Mouse (Mus musculus) thymus, adult 2 months (tissue): ENCODE measurements around the gene Thg1l. TPM values are rescaled to one million over a fixed set of nuclear protein-coding genes. Genes with fewer than 3 reads are reported as not detected.

Source experiments
- DNase-seq: peaks from one replicate; pipeline ENCODE4 v3.0.0; 2021
- H3K27ac ChIP-seq: fragments of 200-500 bp; 2 replicates; pipeline ENCODE4 v1.5.1; 2012; ENCODE audit warnings: low read length, control low read depth; ENCODE audit not compliant: control insufficient read depth, insufficient read depth
- H3K27me3 ChIP-seq: fragments of 200-500 bp; 2 replicates; pipeline ENCODE4 v1.6.1; 2012; ENCODE audit warnings: mild to moderate bottlenecking, low read length, moderate library complexity, mixed read lengths; ENCODE audit not compliant: control insufficient read depth, insufficient read depth
- H3K36me3 ChIP-seq: fragments of 200-500 bp; 2 replicates; pipeline ENCODE4 v1.6.1; 2012; ENCODE audit warnings: mild to moderate bottlenecking, low read length, moderate library complexity; ENCODE audit not compliant: control insufficient read depth, insufficient read depth
- H3K4me1 ChIP-seq: fragments of 200-500 bp; replicated peaks from 2 replicates; pipeline ENCODE4 v1.6.1; 2012; ENCODE audit warnings: low read length; ENCODE audit not compliant: control insufficient read depth, insufficient read depth
- H3K4me3 ChIP-seq: fragments of 200-500 bp; 2 replicates; pipeline ENCODE4 v1.5.1; 2012; ENCODE audit warnings: mild to moderate bottlenecking, low read length, control low read depth, moderate library complexity; ENCODE audit not compliant: control insufficient read depth, insufficient read depth
- CTCF ChIP-seq: fragments of 200-500 bp; IDR thresholded peaks from 2 replicates; pipeline ENCODE4 v1.5.1; 2012; ENCODE audit warnings: mild to moderate bottlenecking, control low read depth, low read length, moderate library complexity, borderline replicate concordance; ENCODE audit not compliant: control insufficient read depth, poor library complexity, insufficient read depth; ENCODE audit errors: extremely low read depth
- POLR2A ChIP-seq: fragments of 200-500 bp; IDR thresholded peaks from 2 replicates; pipeline ENCODE4 v1.6.1; 2012; ENCODE audit warnings: mild to moderate bottlenecking, low read length, control low read depth, moderate library complexity; ENCODE audit not compliant: control insufficient read depth, poor library complexity, insufficient read depth; ENCODE audit errors: extremely low read depth
- WGBS: fragments of 180-500 bp; shearing (Covaris S2); methylation state at CpG from one replicate; pipeline ENCODE4 v1.1.7; 2018; 5-methylcytosine and 5-hydroxymethylcytosine counted together
- polyA plus RNA-seq: library from polyadenylated mRNA; depleted of rRNA; stranded (reverse); fragments of >200 nt; gene quantifications from 2 replicates; pipeline ENCODE4 v1.2.3, GENCODE M21; 2012

Thg1l gene
- polyA plus RNA-seq, 1 experiment: 11.4 TPM

- no peak overlapping the region for H3K27ac ChIP-seq
- WGBS: 93% methylated on average over 4 of the region's 4 CpGs
Measured at GRCm38 (mm10) chr11:45946796-45947195, 8.5 kb downstream of the Thg1l start.

DNA sequence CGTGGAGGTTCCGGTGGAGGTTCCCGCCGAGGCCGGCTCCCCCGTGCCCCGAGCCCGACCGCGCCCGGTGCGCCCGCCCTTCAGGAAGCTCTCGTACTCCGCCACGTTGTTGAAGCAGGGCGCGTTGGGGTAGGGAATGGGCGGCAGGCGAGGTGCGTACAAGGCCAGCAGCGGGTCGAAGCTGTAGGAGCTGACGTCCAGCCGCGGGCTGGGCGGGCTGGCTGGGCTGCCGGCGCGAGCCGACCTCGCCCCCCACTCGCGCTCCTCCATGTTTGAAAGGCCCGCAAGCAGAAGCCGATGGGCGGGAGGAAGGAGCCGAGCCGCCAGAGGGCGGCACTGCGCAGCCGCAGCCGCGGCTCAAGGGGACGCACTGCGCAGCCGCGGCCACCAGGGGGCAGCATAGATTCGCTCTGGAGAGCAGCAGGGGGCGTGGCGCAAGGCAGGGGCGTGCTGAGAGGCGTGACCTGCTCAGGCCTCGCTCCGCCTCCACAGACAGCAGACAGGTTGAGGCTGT lies 10.6 kb downstream of the Thg1l start, which contains the start of gene Lsm11:
Gene Lsm11 (minus strand): TSS at position 293 of the 514 bp plus-strand sequence.
- under 1% methylated on average over 55 of the region's 55 CpGs for WGBS
- TF ChIP-seq POLR2A: no peak; the same call in 1 of the 2 replicates
- peak; percentile 100 for TF ChIP-seq CTCF
- H3K36me3 ChIP-seq: no peaks in the 10 kb centered on the region
- no peaks in the 10 kb centered on the region for H3K27me3 ChIP-seq
- H3K27ac ChIP-seq: no peak within 1 kb of the TSS
- no peaks in the 10 kb centered on the region; the same call in 1 of the 2 replicates for H3K4me1 ChIP-seq
- H3K4me3 ChIP-seq: peak within 1 kb of the TSS; percentile 92
- peak; percentile 99 for DNase-seq

More at GRCm38 (mm10) chr11:45946796-45947195, 8.5 kb downstream of the Thg1l start:
- TF ChIP-seq CTCF (no peak), POLR2A (no peak)
- H3K36me3 ChIP-seq: no peaks in the 10 kb centered on the region
- H3K4me1 ChIP-seq: no peaks in the 10 kb centered on the region; the same call in 1 of the 2 replicates
- H3K4me3 ChIP-seq: no peak overlapping the region
- H3K27me3 ChIP-seq: no peaks in the 10 kb centered on the region
- DNase-seq: no peak

DNA sequence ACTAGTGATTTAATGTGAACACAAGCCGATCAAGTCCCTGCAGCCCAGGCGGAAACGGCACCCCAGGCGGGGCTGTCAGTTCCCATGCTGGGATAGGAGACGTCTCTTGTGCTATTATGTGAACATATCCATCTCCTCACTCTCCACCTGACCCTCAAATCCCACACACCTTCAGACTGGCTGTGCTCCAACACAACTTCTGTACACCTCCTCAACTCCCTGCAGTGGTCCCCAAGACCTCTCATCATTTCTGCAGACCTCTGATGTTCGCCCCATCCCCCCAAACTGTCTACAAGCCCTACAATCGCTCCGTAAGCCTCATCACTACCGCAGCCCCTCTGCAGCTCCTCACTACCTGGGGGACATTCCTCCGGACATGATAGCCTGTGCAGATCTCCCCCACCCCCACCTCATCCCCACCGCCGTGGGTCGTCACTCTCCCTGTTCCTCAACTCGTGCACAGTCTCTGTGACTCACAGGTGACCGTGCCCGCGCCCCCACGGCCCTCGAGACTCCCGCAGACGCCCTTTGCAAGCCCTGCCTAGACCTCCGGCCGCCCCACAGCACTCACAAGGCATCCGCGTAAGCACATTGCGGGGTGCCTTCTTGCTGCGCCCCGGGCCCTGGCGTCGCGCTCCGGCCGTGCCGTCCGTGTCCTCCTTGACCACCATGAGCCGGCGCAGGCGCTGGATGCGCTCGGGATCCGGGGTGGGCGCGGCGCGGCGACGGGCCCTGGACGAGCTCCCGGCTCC lies 11.2 kb downstream of the Thg1l start:
- H3K36me3 ChIP-seq: no peaks in the 10 kb centered on the region
- H3K27me3 ChIP-seq: no peaks in the 10 kb centered on the region
- WGBS: under 1% methylated on average over 49 of the region's 49 CpGs
- TF ChIP-seq POLR2A (no peak; the same call in 1 of the 2 replicates), CTCF (no peak)
- peak; percentile 26 for DNase-seq
- H3K4me3 ChIP-seq: peak overlapping the region; percentile 92
- H3K4me1 ChIP-seq: no peaks in the 10 kb centered on the region; the same call in 1 of the 2 replicates
- no peak overlapping the region for H3K27ac ChIP-seq

DNA sequence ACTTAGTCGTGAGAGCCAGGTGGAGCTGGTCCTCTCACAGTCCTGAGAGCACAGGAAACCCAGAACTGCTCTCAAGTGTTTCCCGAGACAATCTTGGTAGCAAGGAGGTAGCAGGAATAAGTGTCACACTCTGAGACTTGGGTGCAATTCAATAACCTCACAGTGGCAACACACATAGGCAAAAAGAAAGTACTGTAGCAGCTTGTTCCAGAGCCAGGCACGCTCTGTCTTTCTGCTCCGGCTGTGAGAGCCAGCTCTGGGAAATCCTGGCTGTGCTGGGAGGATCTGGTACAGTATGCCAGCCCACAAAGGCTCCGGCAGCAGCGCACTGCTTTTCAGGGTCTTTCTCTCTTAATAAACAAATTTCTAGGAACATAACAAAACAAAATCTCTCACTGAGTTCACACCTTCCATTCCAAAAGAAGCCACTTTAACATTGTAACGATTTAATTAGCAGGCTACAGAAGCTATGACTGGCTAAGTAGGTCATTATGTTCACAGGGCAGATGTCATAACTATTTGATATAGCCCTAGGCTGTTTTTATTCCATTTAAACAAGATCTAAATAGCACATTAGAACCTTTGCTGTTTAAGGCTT lies 12.1 kb downstream of the Thg1l start:
- 81% methylated on average over 7 of the region's 7 CpGs for WGBS
- H3K27ac ChIP-seq: no peak overlapping the region
- H3K36me3 ChIP-seq: no peaks in the 10 kb centered on the region
- H3K4me3 ChIP-seq: no peak overlapping the region
- H3K27me3 ChIP-seq: no peaks in the 10 kb centered on the region
- no peak for DNase-seq
- no peaks in the 10 kb centered on the region; the same call in 1 of the 2 replicates for H3K4me1 ChIP-seq
- TF ChIP-seq POLR2A (no peak), CTCF (no peak)

DNA sequence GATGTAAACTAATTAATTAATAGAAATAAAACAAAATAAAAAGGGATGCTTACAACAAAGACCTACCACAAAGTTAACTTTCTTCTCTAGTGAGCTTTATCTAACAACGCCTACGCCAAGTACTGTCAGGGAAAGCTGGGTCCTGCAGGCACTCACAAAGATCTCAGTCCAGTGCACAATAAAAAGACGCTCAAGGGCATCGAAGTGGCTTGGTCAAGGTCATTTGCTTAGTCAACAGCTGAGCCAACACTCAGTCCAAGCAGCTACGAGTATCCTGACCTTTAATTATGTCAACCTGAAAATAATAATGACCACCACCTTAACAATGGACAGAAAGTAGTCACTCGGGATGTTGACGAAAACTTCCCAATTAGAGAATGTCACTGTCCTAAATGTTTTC lies 13.0 kb downstream of the Thg1l start:
- no peaks in the 10 kb centered on the region for H3K27me3 ChIP-seq
- no peaks in the 10 kb centered on the region; the same call in 1 of the 2 replicates for H3K4me1 ChIP-seq
- TF ChIP-seq POLR2A (no peak), CTCF (no peak)
- H3K36me3 ChIP-seq: no peaks in the 10 kb centered on the region
- WGBS: 97% methylated on average over 7 of the region's 7 CpGs
- no peak for DNase-seq
- no peak overlapping the region for H3K4me3 ChIP-seq
- H3K27ac ChIP-seq: no peak overlapping the region

- WGBS: 96% methylated on average over 8 of the region's 8 CpGs
- Histone ChIP-seq H3K4me3 (no peak overlapping the region), H3K4me1 (no peaks in the 10 kb centered on the region; the same call in 1 of the 2 replicates), H3K27me3 (no peaks in the 10 kb centered on the region), H3K36me3 (peaks cover 24% of the 10 kb centered on the region), H3K27ac (no peak overlapping the region)
- DNase-seq: no peak
- no peak for TF ChIP-seq POLR2A
- TF ChIP-seq CTCF: no peak
Measured at GRCm38 (mm10) chr11:45938917-45939316, 16.4 kb downstream of the Thg1l start.
